8 mouse cellular contexts compared by ENCODE assay signal in the genomic region with DNA sequence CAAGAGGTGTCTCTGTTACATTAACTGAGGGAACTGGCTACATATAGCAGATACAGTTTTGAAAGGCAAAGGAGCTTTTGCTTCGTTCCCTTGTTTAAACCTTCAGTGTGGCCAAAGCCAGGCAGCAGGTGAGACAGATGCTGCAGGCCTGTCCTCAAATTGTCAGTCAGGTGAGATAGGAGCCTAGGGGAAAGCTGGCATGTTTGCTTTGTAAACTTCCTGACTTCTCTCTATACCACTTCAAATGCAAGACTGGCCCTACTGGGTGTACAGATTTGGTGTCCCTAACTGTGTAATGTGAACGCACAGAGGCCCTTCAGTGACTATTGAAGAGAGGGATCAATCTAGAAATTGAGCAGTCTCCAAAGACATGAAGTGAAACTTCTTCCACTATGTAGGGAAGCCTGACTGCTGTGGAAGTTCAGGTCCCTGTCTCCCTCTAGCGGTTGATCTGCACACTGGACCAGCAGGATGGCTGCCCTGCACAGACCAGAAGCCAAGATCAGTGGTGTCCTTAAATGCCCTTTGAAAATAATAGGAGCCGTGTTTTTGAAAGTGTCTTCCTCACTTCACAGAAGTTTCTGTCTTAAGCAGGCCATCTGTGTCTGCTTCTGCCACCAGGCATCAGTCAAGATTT. TPM values are rescaled to one million over a fixed set of nuclear protein-coding genes. Genes with fewer than 3 reads are reported as not detected.
DNase-seq lines count a peak whose midpoint lies in the region; ATAC-seq lines count a peak whose summit lies in the region.

No protein-coding gene starts in this region.

- H3K4me1 ChIP-seq in forebrain, embryonic 11.5 days (replicated peaks; ENCODE audit: control insufficient read depth, insufficient read depth, low read length) = 0 out of 2 replicates have a peak, but pooled peaks cover under 1% of the 10 kb centered on the region
- peaks cover 3% of the 10 kb centered on the region for H3K4me1 ChIP-seq in liver, embryonic 16.5 days (ENCODE audit: control insufficient read depth, low read depth, low read length)
- peaks cover 8% of the 10 kb centered on the region; the same call in 1 of the 2 replicates for H3K4me1 ChIP-seq in neural tube, embryonic 13.5 days (replicated peaks)

- no peaks in the 10 kb centered on the region for H3K27me3 ChIP-seq in forebrain, embryonic 11.5 days (ENCODE audit: control insufficient read depth, insufficient read depth, low read length)
- no peaks in the 10 kb centered on the region for H3K27me3 ChIP-seq in liver, embryonic 16.5 days (ENCODE audit: control insufficient read depth, insufficient read depth, low read depth, low read length)
- no peaks in the 10 kb centered on the region for H3K27me3 ChIP-seq in neural tube, embryonic 13.5 days

- H3K27ac ChIP-seq in forebrain, embryonic 11.5 days (ENCODE audit: low read depth, low read length) = no peak overlapping the region
- no peak overlapping the region for H3K27ac ChIP-seq in liver, embryonic 16.5 days (ENCODE audit: low read length)
- no peak overlapping the region for H3K27ac ChIP-seq in neural tube, embryonic 13.5 days (replicated peaks)

- H3K4me3 ChIP-seq in forebrain, embryonic 11.5 days (ENCODE audit: low read depth, low read length) = no peak overlapping the region
- H3K4me3 ChIP-seq in liver, embryonic 16.5 days (ENCODE audit: low read depth, low read length) = no peak overlapping the region
- H3K4me3 ChIP-seq in neural tube, embryonic 13.5 days = no peak overlapping the region

- no peaks in the 10 kb centered on the region for H3K9me3 ChIP-seq in forebrain, embryonic 11.5 days (ENCODE audit: control insufficient read depth, low read length)
- H3K9me3 ChIP-seq in liver, embryonic 16.5 days (replicated peaks; ENCODE audit: control insufficient read depth, low read length) = no peaks in the 10 kb centered on the region
- H3K9me3 ChIP-seq in neural tube, embryonic 13.5 days = no peaks in the 10 kb centered on the region

- ATAC-seq in forebrain, embryonic 11.5 days (replicated peaks; ENCODE audit: low FRiP score) = peak; percentile 91
- ATAC-seq in liver, embryonic 16.5 days (ENCODE audit: low read depth) = peak; percentile 61
- ATAC-seq in neural tube, embryonic 13.5 days (ENCODE audit: low read depth) = peak; percentile 96

- no peaks in the 10 kb centered on the region for H3K36me3 ChIP-seq in forebrain, embryonic 11.5 days (ENCODE audit: control insufficient read depth, insufficient read depth, low read length)
- H3K36me3 ChIP-seq in liver, embryonic 16.5 days (ENCODE audit: control insufficient read depth, insufficient read depth) = no peaks in the 10 kb centered on the region
- no peaks in the 10 kb centered on the region for H3K36me3 ChIP-seq in neural tube, embryonic 13.5 days

- H3K4me2 ChIP-seq in forebrain, embryonic 11.5 days (ENCODE audit: low read depth, low read length, severe bottlenecking) = no peak overlapping the region
- H3K4me2 ChIP-seq in liver, embryonic 16.5 days (ENCODE audit: low read depth, low read length) = no peak overlapping the region
- H3K4me2 ChIP-seq in neural tube, embryonic 13.5 days = no peak overlapping the region

- 23% methylated on average over 4 of the region's 4 CpGs for WGBS in forebrain, embryonic 11.5 days
- 9% methylated on average over 4 of the region's 4 CpGs for WGBS in liver, embryonic 16.5 days (ENCODE audit: insufficient replicate concordance)
- 27% methylated on average over 4 of the region's 4 CpGs for WGBS in neural tube, embryonic 13.5 days

- no peak overlapping the region for H3K9ac ChIP-seq in forebrain, embryonic 11.5 days (ENCODE audit: low read length)
- H3K9ac ChIP-seq in liver, embryonic 16.5 days (ENCODE audit: low read depth, low read length) = no peak overlapping the region
- H3K9ac ChIP-seq in neural tube, embryonic 13.5 days = no peak overlapping the region

- DNase-seq in ES-CJ7 (ENCODE audit: low read depth, low spot score) = peak; percentile 76
- DNase-seq in c-Kit-positive CD71-negative TER-119-negative erythroid progenitor cells, embryonic 14.5 days (ENCODE audit: low read depth) = peak; percentile 54
- peak; percentile 86 for DNase-seq in forebrain, embryonic 11.5 days (ENCODE audit: low spot score)
- DNase-seq in heart, postnatal 10 days = peak; percentile 79
- DNase-seq in kidney, postnatal 25 days = peak; percentile 68 to 69
- peak; percentile 5 to 54 for DNase-seq in thymus, postnatal 10 days (ENCODE audit: low spot score in 2 of 2)

- intact Hi-C loops in heart, postnatal 10 days (cut with DNase I) = loop anchor here (1.0 to 5.0 kb wide), 2 partner anchors 49 to 363 kb away; no protein-coding TSS in a partner anchor

RNA-seq across cellular contexts. Expression of gene Thnsl1, which starts 56.0 kb away (rescaled TPM):
- polyA plus RNA-seq in forebrain, embryonic 11.5 days (2014; fragmentation: Nextera tagmentation; extraction: Ambion mirVana) = 18.2 and 20.3 TPM in 2 replicates
- 1 to 10 TPM; 4.1 to 6.6 TPM for total RNA-seq in heart, postnatal 10 days (2021)
- polyA plus RNA-seq in liver, embryonic 16.5 days (2015; fragmentation: Nextera tagmentation; extraction: Ambion mirVana) = 1.4 and 1.6 TPM in 2 replicates
- polyA plus RNA-seq in neural tube, embryonic 13.5 days (2015; fragmentation: Nextera tagmentation; extraction: Ambion mirVana) = 18.8 and 19.3 TPM in 2 replicates

RNA-seq across cellular contexts. Expression of gene Enkur, which starts 56.3 kb away (rescaled TPM):
- 1.2 and 1.4 TPM in 2 replicates for polyA plus RNA-seq in forebrain, embryonic 11.5 days (2014; fragmentation: Nextera tagmentation; extraction: Ambion mirVana)
- 1 to 10 TPM; 5.8 to 6.2 TPM for total RNA-seq in heart, postnatal 10 days (2021)
- polyA plus RNA-seq in liver, embryonic 16.5 days (2015; fragmentation: Nextera tagmentation; extraction: Ambion mirVana) = not detected in 2 replicates
- 1.5 and 1.6 TPM in 2 replicates for polyA plus RNA-seq in neural tube, embryonic 13.5 days (2015; fragmentation: Nextera tagmentation; extraction: Ambion mirVana)

Comparison
In these comparisons a context has a peak if more than half of its experiments do, and no peak if none do; other contexts are left out.
1. DNase-seq: peak in every context shown above with its lines; median percentile 86 in forebrain, embryonic 11.5 days; 79 in heart, postnatal 10 days; 76 in ES-CJ7; 68 in kidney, postnatal 25 days; 54 in c-Kit-positive CD71-negative TER-119-negative erythroid progenitor cells, embryonic 14.5 days; 30 in thymus, postnatal 10 days.